Mouse (Mus musculus) hindbrain, embryonic 12.5 days (tissue): ENCODE results near the gene Col2a1. TPM values are rescaled to one million over a fixed set of nuclear protein-coding genes. Genes with fewer than 3 reads are reported as not detected.

Source experiments
- ATAC-seq: fragments of 200-750 bp; cut with Nextera tagmentation; 2 replicates; pipeline ENCODE4 v1.8.0; 2017; ENCODE audit warnings: moderate TSS enrichment; ENCODE audit not compliant: low FRiP score
- H3K27ac ChIP-seq: fragments of 300-500 bp; sonication (generic); 2 replicates; pipeline ENCODE4 v1.5.1; 2016; ENCODE audit warnings: mild to moderate bottlenecking
- H3K27me3 ChIP-seq: fragments of 300-500 bp; sonication (generic); 2 replicates; pipeline ENCODE4 v1.6.1; 2016; ENCODE audit warnings: mild to moderate bottlenecking
- H3K36me3 ChIP-seq: fragments of 300-500 bp; sonication (generic); 2 replicates; pipeline ENCODE4 v1.6.1; 2016; ENCODE audit warnings: mild to moderate bottlenecking
- H3K4me1 ChIP-seq: fragments of 300-500 bp; sonication (generic); 2 replicates; pipeline ENCODE4 v1.6.1; 2016
- H3K4me2 ChIP-seq: fragments of 300-500 bp; sonication (generic); replicated peaks from 2 replicates; pipeline ENCODE4 v1.6.1; 2016; ENCODE audit warnings: mild to moderate bottlenecking
- H3K4me3 ChIP-seq: fragments of 300-500 bp; sonication (generic); 2 replicates; pipeline ENCODE4 v1.5.1; 2016; ENCODE audit warnings: mild to moderate bottlenecking
- H3K9ac ChIP-seq: fragments of 300-500 bp; sonication (generic); 2 replicates; pipeline ENCODE4 v1.6.1; 2016; ENCODE audit warnings: mild to moderate bottlenecking, moderate library complexity
- H3K9me3 ChIP-seq: fragments of 300-500 bp; sonication (generic); replicated peaks from 2 replicates; pipeline ENCODE4 v1.6.1; 2016; ENCODE audit warnings: mild to moderate bottlenecking
- WGBS: fragments of 180-500 bp; shearing (Covaris S2); methylation state at CpG from one replicate; pipeline ENCODE4 v1.1.7; 2016; 5-methylcytosine and 5-hydroxymethylcytosine counted together
- polyA plus RNA-seq: library from polyadenylated mRNA; unstranded; fragments of >200 nt; fragmentation: Nextera tagmentation; extraction: Ambion mirVana; gene quantifications from 2 replicates; pipeline ENCODE4 v1.2.1, GENCODE M21; 2016

Col2a1 gene
- polyA plus RNA-seq = 459 and 487 TPM in 2 replicates

- H3K27ac ChIP-seq = peak within 1 kb of the TSS; percentile 96
- peak within 1 kb of the TSS; percentile 80 for H3K9ac ChIP-seq
- peaks cover 55% of the 10 kb centered on the region for H3K4me1 ChIP-seq
- peaks cover 29% of the 10 kb centered on the region for H3K27me3 ChIP-seq
- H3K4me2 ChIP-seq = peak within 1 kb of the TSS; percentile 82
- peak; percentile 51; the same call in 1 of the 2 replicates for ATAC-seq
- H3K9me3 ChIP-seq = no peaks in the 10 kb centered on the region
- peak within 1 kb of the TSS; percentile 58 for H3K4me3 ChIP-seq
- under 1% methylated on average over 59 of the region's 59 CpGs for WGBS
- H3K36me3 ChIP-seq = no peaks in the 10 kb centered on the region
Measured at GRCm38 (mm10) chr15:98003822-98004739, at the start of gene Col2a1. TSS of gene Col2a1 (minus strand) at chr15:98004695.

- no peaks in the 10 kb centered on the region for H3K9me3 ChIP-seq
- H3K4me1 ChIP-seq = no peaks in the 10 kb centered on the region
- H3K27ac ChIP-seq = no peak overlapping the region
- no peak overlapping the region for H3K9ac ChIP-seq
- H3K27me3 ChIP-seq = no peaks in the 10 kb centered on the region
- ATAC-seq = no peak
- peaks cover 51% of the 10 kb centered on the region for H3K36me3 ChIP-seq
- H3K4me2 ChIP-seq = no peak overlapping the region
- no peak overlapping the region for H3K4me3 ChIP-seq
- WGBS = 94% methylated on average over 5 of the region's 5 CpGs
Measured at GRCm38 (mm10) chr15:98051685-98052084, 47.2 kb upstream of the Col2a1 start.

- Histone ChIP-seq H3K27ac (no peak overlapping the region), H3K27me3 (no peaks in the 10 kb centered on the region), H3K36me3 (peaks cover 67% of the 10 kb centered on the region), H3K9ac (no peak overlapping the region), H3K4me3 (no peak overlapping the region), H3K4me2 (no peak overlapping the region), H3K9me3 (no peaks in the 10 kb centered on the region; the same call in 1 of the 2 replicates), H3K4me1 (no peaks in the 10 kb centered on the region)
- 89% methylated on average over 13 of the region's 13 CpGs for WGBS
- no peak for ATAC-seq
Measured at GRCm38 (mm10) chr15:98048918-98049700, 44.6 kb upstream of the Col2a1 start.

GRCm38 (mm10) chr15:98044387-98044786, 39.9 kb upstream of the Col2a1 start:
- 94% methylated on average over 5 of the region's 5 CpGs for WGBS
- Histone ChIP-seq H3K9me3 (no peaks in the 10 kb centered on the region; the same call in 1 of the 2 replicates), H3K27ac (no peak overlapping the region), H3K27me3 (no peaks in the 10 kb centered on the region), H3K4me2 (no peak overlapping the region), H3K36me3 (peaks cover 83% of the 10 kb centered on the region), H3K4me3 (no peak overlapping the region), H3K4me1 (no peaks in the 10 kb centered on the region), H3K9ac (no peak overlapping the region)
- no peak for ATAC-seq

- Histone ChIP-seq H3K4me1 (no peaks in the 10 kb centered on the region), H3K9ac (no peak overlapping the region), H3K4me3 (no peak overlapping the region), H3K27ac (no peak overlapping the region), H3K36me3 (peaks cover 82% of the 10 kb centered on the region), H3K4me2 (no peak overlapping the region), H3K9me3 (no peaks in the 10 kb centered on the region; the same call in 1 of the 2 replicates), H3K27me3 (no peaks in the 10 kb centered on the region)
- 96% methylated on average over 6 of the region's 6 CpGs for WGBS
- ATAC-seq = no peak
Measured at GRCm38 (mm10) chr15:98043967-98044366, 39.5 kb upstream of the Col2a1 start.

- Histone ChIP-seq H3K4me2 (no peak overlapping the region), H3K4me3 (no peak overlapping the region), H3K9me3 (no peaks in the 10 kb centered on the region; the same call in 1 of the 2 replicates), H3K27me3 (no peaks in the 10 kb centered on the region), H3K9ac (no peak overlapping the region), H3K36me3 (peaks cover 79% of the 10 kb centered on the region), H3K27ac (no peak overlapping the region), H3K4me1 (no peaks in the 10 kb centered on the region)
- ATAC-seq = no peak
- WGBS = 89% methylated on average over 12 of the region's 12 CpGs
Measured at GRCm38 (mm10) chr15:98042508-98042907, 38.0 kb upstream of the Col2a1 start.

- WGBS = 91% methylated on average over 10 of the region's 10 CpGs
Measured at GRCm38 (mm10) chr15:98039682-98040081, 35.2 kb upstream of the Col2a1 start.

GRCm38 (mm10) chr15:98036578-98036977, 32.1 kb upstream of the Col2a1 start:
- no peak overlapping the region for H3K4me3 ChIP-seq
- H3K27me3 ChIP-seq = no peaks in the 10 kb centered on the region
- WGBS = 96% methylated on average over 5 of the region's 5 CpGs
- H3K27ac ChIP-seq = no peak overlapping the region
- no peak overlapping the region for H3K9ac ChIP-seq
- peaks cover 17% of the 10 kb centered on the region for H3K4me1 ChIP-seq
- ATAC-seq = no peak
- H3K9me3 ChIP-seq = no peaks in the 10 kb centered on the region
- peaks cover 49% of the 10 kb centered on the region for H3K36me3 ChIP-seq
- no peak overlapping the region for H3K4me2 ChIP-seq

More at GRCm38 (mm10) chr15:98039682-98040081, 35.2 kb upstream of the Col2a1 start:
- no peak for ATAC-seq
- Histone ChIP-seq H3K36me3 (peaks cover 74% of the 10 kb centered on the region), H3K9me3 (no peaks in the 10 kb centered on the region; the same call in 1 of the 2 replicates), H3K27me3 (no peaks in the 10 kb centered on the region), H3K9ac (no peak overlapping the region), H3K4me3 (no peak overlapping the region), H3K4me2 (no peak overlapping the region), H3K27ac (no peak overlapping the region), H3K4me1 (peaks cover 12% of the 10 kb centered on the region)

GRCm38 (mm10) chr15:98035076-98035755, 30.7 kb upstream of the Col2a1 start:
- Histone ChIP-seq H3K4me1 (peaks cover 17% of the 10 kb centered on the region), H3K9me3 (no peaks in the 10 kb centered on the region), H3K4me3 (no peak overlapping the region), H3K4me2 (no peak overlapping the region), H3K27me3 (no peaks in the 10 kb centered on the region), H3K9ac (no peak overlapping the region), H3K36me3 (peaks cover 35% of the 10 kb centered on the region), H3K27ac (no peak overlapping the region; the same call in 1 of the 2 replicates)
- WGBS = 7% methylated on average over 3 of the region's 3 CpGs
- ATAC-seq = no peak

- Histone ChIP-seq H3K4me3 (no peak overlapping the region), H3K9ac (no peak overlapping the region), H3K9me3 (no peaks in the 10 kb centered on the region), H3K27ac (peak overlapping the region; percentile 55), H3K4me1 (peaks cover 21% of the 10 kb centered on the region), H3K36me3 (peaks cover 22% of the 10 kb centered on the region), H3K27me3 (no peaks in the 10 kb centered on the region), H3K4me2 (no peak overlapping the region)
- no peak for ATAC-seq
- WGBS = 69% methylated on average over 9 of the region's 9 CpGs
Measured at GRCm38 (mm10) chr15:98033233-98033748, 28.8 kb upstream of the Col2a1 start.

GRCm38 (mm10) chr15:98029798-98030197, 25.3 kb upstream of the Col2a1 start:
- no peak overlapping the region for H3K4me3 ChIP-seq
- ATAC-seq = no peak
- no peak overlapping the region for H3K27ac ChIP-seq
- H3K4me1 ChIP-seq = peaks cover 30% of the 10 kb centered on the region
- no peak overlapping the region for H3K9ac ChIP-seq
- no peaks in the 10 kb centered on the region; the same call in 1 of the 2 replicates for H3K36me3 ChIP-seq
- no peaks in the 10 kb centered on the region for H3K27me3 ChIP-seq
- 83% methylated on average over 6 of the region's 6 CpGs for WGBS
- H3K4me2 ChIP-seq = no peak overlapping the region
- H3K9me3 ChIP-seq = no peaks in the 10 kb centered on the region
